Mouse (Mus musculus) forelimb bud, embryonic 11.5 days (tissue): ENCODE results near the gene Mat2b.

Experiments used
- DNase-seq: peaks from one replicate; pipeline ENCODE4 v3.0.0-alpha.2; 2012; ENCODE audit warnings: low read depth, low spot score

Gene Mat2b

GRCm38 (mm10) chr11:40649726-40650445, 45.1 kb downstream of the Mat2b start:
- no peak for DNase-seq

GRCm38 (mm10) chr11:40647246-40647645, 47.8 kb downstream of the Mat2b start:
- DNase-seq, result no peak
